Mouse (Mus musculus): ENCODE measurements around the gene Eftud2. TPM values are rescaled to one million over a fixed set of nuclear protein-coding genes. Genes with fewer than 3 reads are reported as not detected.
A peak's percentile ranks its signal among the peaks of the same experiment; 100 is the strongest.

Gene Eftud2
- total and polyA plus RNA-seq, 2 experiments from 2014 or later, result 36.6 to 59.1 TPM

GRCm38 (mm10) chr11:102836146-102836545, 44.6 kb downstream of the Eftud2 start:
- no peaks in the 10 kb centered on the region for H3K9me3 ChIP-seq (replicated peaks; ENCODE audit: control insufficient read depth, low read length)
- ATAC-seq (ENCODE audit: insufficient read depth, low read depth) (no peak), DNase-seq (ENCODE audit: low spot score) (no peak)
- H3K4me3 ChIP-seq (ENCODE audit: low read depth, low read length), result no peak overlapping the region
- no peak overlapping the region for H3K9ac ChIP-seq (replicated peaks; ENCODE audit: low read depth, low read length)
- no peaks in the 10 kb centered on the region for H3K27me3 ChIP-seq (ENCODE audit: control insufficient read depth, insufficient read depth, low read length)
- WGBS, result 69% methylated on average over 9 of the region's 9 CpGs
- peaks cover 38% of the 10 kb centered on the region for H3K36me3 ChIP-seq (replicated peaks; ENCODE audit: control insufficient read depth, insufficient read depth, low read length)
- TF ChIP-seq EP300 (IDR thresholded peaks at IDR 0.05; ENCODE audit: low read depth) (no peak), CTCF (IDR thresholded peaks at IDR 0.05; ENCODE audit: low read depth) (no peak)
- H3K4me2 ChIP-seq (ENCODE audit: low read depth, low read length), result no peak overlapping the region
- peaks cover 4% of the 10 kb centered on the region; the same call in 1 of the 2 replicates for H3K4me1 ChIP-seq (ENCODE audit: control insufficient read depth, insufficient read depth)
- H3K27ac ChIP-seq (ENCODE audit: low read depth), result peak overlapping the region; percentile 9; the same call in 1 of the 2 replicates

- 72% methylated on average over 4 of the region's 4 CpGs for WGBS
Measured at GRCm38 (mm10) chr11:102835549-102835948, 45.2 kb downstream of the Eftud2 start, which contains the start of gene Higd1b. Gene Higd1b (plus strand): TSS chr11:102835849.

GRCm38 (mm10) chr11:102834219-102834618, 46.6 kb downstream of the Eftud2 start:
- Histone ChIP-seq H3K4me2 (ENCODE audit: low read depth, low read length) (no peak overlapping the region), H3K36me3 (replicated peaks; ENCODE audit: control insufficient read depth, insufficient read depth, low read length) (peaks cover 20% of the 10 kb centered on the region; the same call in 1 of the 2 replicates), H3K4me1 (ENCODE audit: control insufficient read depth, insufficient read depth) (peaks cover 8% of the 10 kb centered on the region; the same call in 1 of the 2 replicates), H3K9me3 (replicated peaks; ENCODE audit: control insufficient read depth, low read length) (no peaks in the 10 kb centered on the region), H3K27me3 (ENCODE audit: control insufficient read depth, insufficient read depth, low read length) (no peaks in the 10 kb centered on the region), H3K4me3 (ENCODE audit: low read depth, low read length) (no peak overlapping the region), H3K27ac (ENCODE audit: low read depth) (peak overlapping the region; percentile 37; the same call in 1 of the 2 replicates), H3K9ac (replicated peaks; ENCODE audit: low read depth, low read length) (no peak overlapping the region)
- WGBS, result 81% methylated on average over 10 of the region's 10 CpGs
- TF ChIP-seq EP300 (IDR thresholded peaks at IDR 0.05; ENCODE audit: low read depth), result no peak
- TF ChIP-seq CTCF (IDR thresholded peaks at IDR 0.05; ENCODE audit: low read depth), result no peak
- DNase-seq (ENCODE audit: low spot score) (peak; percentile 10), ATAC-seq (ENCODE audit: insufficient read depth, low read depth) (peak; percentile 24; the same call in 1 of the 2 replicates)

More at GRCm38 (mm10) chr11:102835549-102835948, 45.2 kb downstream of the Eftud2 start, which contains the start of gene Higd1b:
- DNase-seq (ENCODE audit: low spot score) (no peak), ATAC-seq (ENCODE audit: insufficient read depth, low read depth) (no peak)
- Histone ChIP-seq H3K27ac (ENCODE audit: low read depth) (peak within 1 kb of the TSS; percentile 9; the same call in 1 of the 2 replicates), H3K4me2 (ENCODE audit: low read depth, low read length) (no peak within 1 kb of the TSS), H3K4me1 (ENCODE audit: control insufficient read depth, insufficient read depth) (peaks cover 8% of the 10 kb centered on the region; the same call in 1 of the 2 replicates), H3K4me3 (ENCODE audit: low read depth, low read length) (no peak within 1 kb of the TSS), H3K27me3 (ENCODE audit: control insufficient read depth, insufficient read depth, low read length) (no peaks in the 10 kb centered on the region), H3K9ac (replicated peaks; ENCODE audit: low read depth, low read length) (no peak within 1 kb of the TSS), H3K9me3 (replicated peaks; ENCODE audit: control insufficient read depth, low read length) (no peaks in the 10 kb centered on the region), H3K36me3 (replicated peaks; ENCODE audit: control insufficient read depth, insufficient read depth, low read length) (peaks cover 33% of the 10 kb centered on the region)
- no peak for TF ChIP-seq EP300 (IDR thresholded peaks at IDR 0.05; ENCODE audit: low read depth)
- no peak for TF ChIP-seq CTCF (IDR thresholded peaks at IDR 0.05; ENCODE audit: low read depth)

DNA sequence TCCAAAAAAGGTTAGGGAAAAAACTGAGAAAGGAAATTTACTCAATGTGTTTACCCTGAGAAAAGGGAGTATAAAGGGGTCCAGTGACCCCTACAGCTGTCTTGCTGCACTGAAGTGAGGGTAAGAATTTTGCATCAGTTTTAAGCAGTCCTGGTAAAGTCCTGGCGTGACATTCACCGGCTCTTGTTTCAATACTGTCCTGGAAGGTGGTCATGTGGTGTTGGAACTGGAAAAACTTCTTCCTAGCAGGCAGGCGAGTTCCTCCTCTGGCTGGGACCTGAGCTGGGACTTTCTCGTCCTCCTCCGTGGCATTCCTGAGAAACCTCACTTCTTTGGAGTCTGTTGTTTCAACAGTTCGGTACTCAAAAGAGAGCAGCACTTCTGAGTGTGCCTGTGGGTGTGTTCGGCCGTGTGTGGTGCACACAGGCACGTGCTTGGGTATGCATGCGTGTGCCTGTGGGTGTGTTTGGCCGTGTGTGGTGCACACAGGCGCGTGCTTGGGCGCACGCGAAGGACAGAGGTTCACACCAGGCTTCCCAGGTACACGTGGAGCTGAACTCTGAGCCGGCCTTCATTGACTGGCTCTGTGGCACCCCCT, 48.0 kb downstream of the Eftud2 start:
- Histone ChIP-seq H3K27ac (ENCODE audit: low read depth) (peak overlapping the region; percentile 22), H3K4me2 (ENCODE audit: low read depth, low read length) (no peak overlapping the region), H3K27me3 (ENCODE audit: control insufficient read depth, insufficient read depth, low read length) (no peaks in the 10 kb centered on the region), H3K9me3 (replicated peaks; ENCODE audit: control insufficient read depth, low read length) (no peaks in the 10 kb centered on the region), H3K4me3 (ENCODE audit: low read depth, low read length) (no peak overlapping the region), H3K36me3 (replicated peaks; ENCODE audit: control insufficient read depth, insufficient read depth, low read length) (peaks cover 6% of the 10 kb centered on the region; the same call in 1 of the 2 replicates), H3K4me1 (ENCODE audit: control insufficient read depth, insufficient read depth) (peaks cover 8% of the 10 kb centered on the region; the same call in 1 of the 2 replicates), H3K9ac (replicated peaks; ENCODE audit: low read depth, low read length) (no peak overlapping the region)
- TF ChIP-seq EP300 (IDR thresholded peaks at IDR 0.05; ENCODE audit: low read depth) (no peak), CTCF (IDR thresholded peaks at IDR 0.05; ENCODE audit: low read depth) (no peak)
- DNase-seq (ENCODE audit: low spot score) (no peak), ATAC-seq (ENCODE audit: insufficient read depth, low read depth) (no peak)
- 63% methylated on average over 18 of the region's 18 CpGs for WGBS

DNA sequence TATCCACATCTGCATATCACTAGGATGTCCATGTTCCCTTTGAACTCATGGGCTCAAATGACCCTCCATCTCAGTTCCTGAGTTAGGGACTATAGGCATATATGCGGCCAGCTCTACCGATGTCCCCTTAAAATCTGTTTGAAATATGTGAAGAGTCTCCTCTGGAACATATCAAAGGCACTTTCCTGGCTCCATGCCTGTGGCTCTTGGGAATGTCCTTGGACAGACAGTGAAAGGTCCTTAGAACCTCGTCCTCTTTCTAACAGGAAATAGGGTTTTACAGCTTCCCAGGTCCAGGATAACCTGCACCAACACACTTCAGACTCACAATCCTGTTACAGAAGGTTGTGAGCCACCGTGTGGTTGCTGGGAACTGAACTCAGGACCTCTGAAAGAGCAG, 50.5 kb downstream of the Eftud2 start:
- ATAC-seq (ENCODE audit: insufficient read depth, low read depth) (no peak), DNase-seq (ENCODE audit: low spot score) (no peak)
- TF ChIP-seq CTCF (IDR thresholded peaks at IDR 0.05; ENCODE audit: low read depth) (no peak), EP300 (IDR thresholded peaks at IDR 0.05; ENCODE audit: low read depth) (no peak)
- H3K27ac ChIP-seq (ENCODE audit: low read depth), result no peak overlapping the region
- H3K9ac ChIP-seq (replicated peaks; ENCODE audit: low read depth, low read length), result no peak overlapping the region
- WGBS, result 35% methylated on average over 4 of the region's 4 CpGs
- H3K4me1 ChIP-seq (ENCODE audit: control insufficient read depth, insufficient read depth), result peaks cover 8% of the 10 kb centered on the region; the same call in 1 of the 2 replicates
- no peaks in the 10 kb centered on the region for H3K27me3 ChIP-seq (ENCODE audit: control insufficient read depth, insufficient read depth, low read length)
- H3K36me3 ChIP-seq (replicated peaks; ENCODE audit: control insufficient read depth, insufficient read depth, low read length), result no peaks in the 10 kb centered on the region
- H3K9me3 ChIP-seq (replicated peaks; ENCODE audit: control insufficient read depth, low read length), result no peaks in the 10 kb centered on the region
- no peak overlapping the region for H3K4me2 ChIP-seq (ENCODE audit: low read depth, low read length)
- H3K4me3 ChIP-seq (ENCODE audit: low read depth, low read length), result no peak overlapping the region

All from heart, postnatal 0 days (tissue).